Mouse (Mus musculus): ENCODE results near the gene Xkr8.
"Not testable (repeated sequence)": the region's sequence is repeated elsewhere in the genome, so short reads cannot be mapped to it uniquely, and the experiment has no call there.

Xkr8 gene

GRCm38 (mm10) chr4:132732148-132732684 lies at the start of gene Xkr8:
Gene Xkr8, minus strand, starts transcription at chr4:132732546.
- peak; percentile 92 to 93 for DNase-seq (ENCODE audit: low spot score in 2 of 2)

GRCm38 (mm10) chr4:132780288-132780687 lies 47.9 kb upstream of the Xkr8 start:
- peak; percentile 64 to 74 for DNase-seq (ENCODE audit: low spot score in 2 of 2)

GRCm38 (mm10) chr4:132778562-132779201 lies 46.3 kb upstream of the Xkr8 start:
- DNase-seq (ENCODE audit: low spot score in 2 of 2), result peak; percentile 60 to 70

- DNase-seq (ENCODE audit: low spot score in 2 of 2), result peak; percentile 74 to 77
Observed at GRCm38 (mm10) chr4:132776764-132777163, 44.4 kb upstream of the Xkr8 start.

GRCm38 (mm10) chr4:132774905-132775304 lies 42.6 kb upstream of the Xkr8 start:
- DNase-seq (ENCODE audit: low spot score in 2 of 2), result no peak

GRCm38 (mm10) chr4:132771776-132772175 lies 39.4 kb upstream of the Xkr8 start:
- no peak for DNase-seq (ENCODE audit: low spot score in 2 of 2)

- DNase-seq (ENCODE audit: low spot score in 2 of 2), result peak; percentile 97 to 99
Observed at GRCm38 (mm10) chr4:132767914-132768876, 35.8 kb upstream of the Xkr8 start, which contains the start of gene Rpa2. Gene Rpa2, plus strand, starts transcription at chr4:132768332.

- DNase-seq (ENCODE audit: low spot score in 2 of 2), result not testable (repeated sequence)
Observed at GRCm38 (mm10) chr4:132763125-132763524, 30.8 kb upstream of the Xkr8 start.

GRCm38 (mm10) chr4:132762602-132763001 lies 30.3 kb upstream of the Xkr8 start:
- no peak for DNase-seq (ENCODE audit: low spot score in 2 of 2)

- DNase-seq (ENCODE audit: low spot score in 2 of 2), result no peak
Observed at GRCm38 (mm10) chr4:132760296-132760695, 27.9 kb upstream of the Xkr8 start.

GRCm38 (mm10) chr4:132757633-132758351 lies 25.4 kb upstream of the Xkr8 start:
- no peak for DNase-seq (ENCODE audit: low spot score in 2 of 2)

- no peak for DNase-seq (ENCODE audit: low spot score in 2 of 2)
Observed at GRCm38 (mm10) chr4:132756974-132757373, 24.6 kb upstream of the Xkr8 start, which contains the start of gene Smpdl3b. Gene Smpdl3b, minus strand, starts transcription at chr4:132757252.

- DNase-seq (ENCODE audit: low spot score in 2 of 2), result no peak
Observed at GRCm38 (mm10) chr4:132752992-132753391, 20.6 kb upstream of the Xkr8 start.

GRCm38 (mm10) chr4:132749258-132749982 lies 17.1 kb upstream of the Xkr8 start:
- DNase-seq (ENCODE audit: low spot score in 2 of 2), result no peak

- no peak for DNase-seq (ENCODE audit: low spot score in 2 of 2)
Observed at GRCm38 (mm10) chr4:132748778-132749177, 16.4 kb upstream of the Xkr8 start.

GRCm38 (mm10) chr4:132747664-132748259 lies 15.4 kb upstream of the Xkr8 start:
- DNase-seq (ENCODE audit: low spot score in 2 of 2), result peak; percentile 73

- no peak for DNase-seq (ENCODE audit: low spot score in 2 of 2)
Observed at GRCm38 (mm10) chr4:132746911-132747517, 14.7 kb upstream of the Xkr8 start.

GRCm38 (mm10) chr4:132743992-132744911 lies 11.9 kb upstream of the Xkr8 start:
- no peak for DNase-seq (ENCODE audit: low spot score in 2 of 2)

GRCm38 (mm10) chr4:132741491-132741890 lies 9.1 kb upstream of the Xkr8 start:
- DNase-seq (ENCODE audit: low spot score in 2 of 2), result no peak

All from spleen, postnatal 36 days (tissue).